Mouse (Mus musculus): Measurements from ENCODE around the gene Hist1h1c. TPM values are rescaled to one million over a fixed set of nuclear protein-coding genes. Genes with fewer than 3 reads are reported as not detected.
A peak's percentile ranks its signal among the peaks of the same experiment; 100 is the strongest.

The Hist1h1c gene
- polyA plus RNA-seq, 1 experiment = 25.5 TPM

DNA sequence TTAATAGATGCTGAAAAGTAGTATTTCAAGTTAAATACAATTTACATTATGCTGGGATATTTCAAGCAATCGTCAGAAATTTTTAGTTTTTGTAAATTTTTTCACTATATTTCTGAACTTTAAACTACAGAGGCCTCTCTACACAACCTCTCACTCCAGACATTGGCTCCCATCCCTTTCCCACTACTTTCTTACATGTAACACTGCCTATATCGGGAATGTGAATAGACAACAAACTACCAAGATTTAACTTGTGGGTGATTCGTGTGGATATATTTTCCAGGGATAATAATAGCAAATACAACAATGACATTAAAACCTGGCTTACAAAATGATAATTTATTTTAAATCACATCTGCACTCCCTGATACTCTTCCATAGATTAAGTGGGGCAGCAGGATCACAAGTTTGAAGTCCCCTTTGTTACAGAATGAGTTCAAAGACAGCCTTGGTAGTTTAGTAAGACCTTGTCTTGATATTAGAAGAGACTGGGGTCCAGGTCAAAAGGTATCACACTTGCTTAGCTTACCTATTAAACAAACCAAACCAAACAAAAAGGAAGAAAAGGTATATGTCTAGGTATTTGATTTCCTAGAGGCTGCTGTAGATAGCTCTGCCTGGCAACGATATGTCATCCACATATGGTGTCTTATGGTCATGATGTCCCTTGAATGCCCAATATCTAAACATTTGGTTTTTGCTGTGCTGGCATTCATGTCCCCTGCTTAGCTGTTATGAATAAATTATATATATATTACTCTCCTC, 14.9 kb downstream of the Hist1h1c start:
- Histone ChIP-seq H3K27ac (ENCODE audit: insufficient read depth, low read length) (no peak overlapping the region), H3K27me3 (ENCODE audit: control insufficient read depth, insufficient read depth, low read length) (no peaks in the 10 kb centered on the region), H3K36me3 (ENCODE audit: control insufficient read depth, insufficient read depth, low read length) (no peaks in the 10 kb centered on the region), H3K4me3 (ENCODE audit: extremely low read depth, insufficient read depth, insufficient read length) (no peak overlapping the region), H3K4me1 (ENCODE audit: control insufficient read depth, insufficient read depth, insufficient read length) (peaks cover 2% of the 10 kb centered on the region; the same call in 1 of the 2 replicates)
- 71% methylated on average over 4 of the region's 4 CpGs for WGBS
- DNase-seq (ENCODE audit: low read depth in 1 of 2, low spot score in 2 of 2) = no peak
- TF ChIP-seq POLR2A (IDR thresholded peaks at IDR 0.05; ENCODE audit: low read depth, low read length) (no peak), CTCF (IDR thresholded peaks at IDR 0.05; ENCODE audit: extremely low read depth, insufficient read depth, insufficient read length, insufficient replicate concordance) (no peak)

DNA sequence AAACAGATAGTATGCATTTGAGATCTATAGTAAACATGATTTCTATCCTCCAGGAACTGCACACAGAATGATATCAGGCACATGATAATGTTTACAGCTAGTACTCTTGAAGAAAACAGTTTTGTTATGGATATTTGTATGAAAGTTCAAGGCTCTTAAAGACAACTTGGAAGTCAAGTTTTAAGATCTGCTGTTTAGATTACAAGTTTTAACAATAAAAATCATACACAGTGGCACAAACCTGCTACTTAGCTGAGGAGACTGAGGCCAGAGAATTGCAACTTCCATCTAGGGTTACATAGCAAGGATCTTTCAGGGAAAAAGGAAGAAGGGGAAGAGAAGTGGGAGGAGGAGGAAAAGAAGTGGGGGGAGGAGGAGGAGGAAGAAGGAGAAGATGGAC, 16.4 kb downstream of the Hist1h1c start:
- Histone ChIP-seq H3K4me1 (ENCODE audit: control insufficient read depth, insufficient read depth, insufficient read length) (peaks cover 2% of the 10 kb centered on the region; the same call in 1 of the 2 replicates), H3K27me3 (ENCODE audit: control insufficient read depth, insufficient read depth, low read length) (no peaks in the 10 kb centered on the region), H3K36me3 (ENCODE audit: control insufficient read depth, insufficient read depth, low read length) (no peaks in the 10 kb centered on the region), H3K27ac (ENCODE audit: insufficient read depth, low read length) (no peak overlapping the region), H3K4me3 (ENCODE audit: extremely low read depth, insufficient read depth, insufficient read length) (no peak overlapping the region)
- no peak for DNase-seq (ENCODE audit: low read depth in 1 of 2, low spot score in 2 of 2)
- no peak for TF ChIP-seq CTCF (IDR thresholded peaks at IDR 0.05; ENCODE audit: extremely low read depth, insufficient read depth, insufficient read length, insufficient replicate concordance)
- TF ChIP-seq POLR2A (IDR thresholded peaks at IDR 0.05; ENCODE audit: low read depth, low read length) = no peak

DNA sequence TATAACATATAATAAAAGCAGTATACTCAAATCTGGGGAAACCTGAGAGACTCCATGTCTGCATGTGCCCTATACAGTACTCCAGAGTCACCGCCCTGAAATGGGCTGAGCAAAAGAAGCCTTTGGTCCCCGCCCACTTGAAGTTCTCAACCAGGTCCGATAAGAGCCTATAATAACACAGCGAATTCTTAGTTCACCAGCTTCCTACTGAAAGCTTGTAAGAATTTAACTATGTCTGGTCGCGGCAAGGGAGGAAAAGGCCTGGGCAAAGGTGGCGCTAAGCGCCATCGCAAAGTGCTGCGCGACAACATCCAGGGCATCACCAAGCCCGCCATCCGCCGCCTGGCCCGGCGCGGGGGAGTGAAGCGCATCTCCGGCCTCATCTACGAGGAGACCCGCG, 18.2 kb downstream of the Hist1h1c start, which contains the start of gene Hist1h4b:
Hist1h4b (plus strand) TSS at position 224 of the 400 bp plus-strand sequence.
- Histone ChIP-seq H3K27me3 (ENCODE audit: control insufficient read depth, insufficient read depth, low read length) (no peaks in the 10 kb centered on the region), H3K27ac (ENCODE audit: insufficient read depth, low read length) (peak within 1 kb of the TSS; percentile 88), H3K4me1 (ENCODE audit: control insufficient read depth, insufficient read depth, insufficient read length) (peaks cover 2% of the 10 kb centered on the region; the same call in 1 of the 2 replicates), H3K36me3 (ENCODE audit: control insufficient read depth, insufficient read depth, low read length) (no peaks in the 10 kb centered on the region), H3K4me3 (ENCODE audit: extremely low read depth, insufficient read depth, insufficient read length) (peak within 1 kb of the TSS; percentile 53)
- under 1% methylated on average over 19 of the region's 22 CpGs for WGBS
- TF ChIP-seq POLR2A (IDR thresholded peaks at IDR 0.05; ENCODE audit: low read depth, low read length) (peak; percentile 89), CTCF (IDR thresholded peaks at IDR 0.05; ENCODE audit: extremely low read depth, insufficient read depth, insufficient read length, insufficient replicate concordance) (no peak)
- peak; percentile 86 to 89 for DNase-seq (ENCODE audit: low read depth in 1 of 2, low spot score in 2 of 2)

DNA sequence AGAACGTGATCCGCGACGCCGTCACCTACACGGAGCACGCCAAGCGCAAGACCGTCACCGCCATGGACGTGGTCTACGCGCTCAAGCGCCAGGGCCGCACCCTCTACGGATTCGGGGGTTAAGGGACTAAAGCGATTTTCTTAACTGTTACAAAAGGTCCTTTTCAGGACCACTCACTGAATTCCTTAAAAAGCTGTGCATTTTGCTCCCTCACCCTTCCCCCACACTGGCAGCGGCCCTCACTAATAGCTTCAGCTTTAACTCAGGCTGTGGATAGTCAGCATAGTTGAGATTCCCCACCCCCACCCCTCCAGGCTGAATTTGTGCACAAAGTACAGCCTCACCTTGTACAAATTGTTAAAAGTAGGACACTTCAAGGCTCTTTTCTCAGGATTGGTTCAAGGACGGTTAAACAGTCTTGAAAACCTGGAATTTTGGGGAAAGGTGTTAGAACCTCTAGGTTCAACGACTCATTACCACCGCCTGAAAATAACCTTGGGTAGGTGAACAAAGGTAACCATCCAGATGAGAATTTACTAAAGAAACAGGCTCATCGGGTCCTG, 18.7 kb downstream of the Hist1h1c start:
- DNase-seq (ENCODE audit: low read depth in 1 of 2, low spot score in 2 of 2) = no peak
- peak overlapping the region; percentile 88 for H3K27ac ChIP-seq (ENCODE audit: insufficient read depth, low read length)
- no peaks in the 10 kb centered on the region for H3K27me3 ChIP-seq (ENCODE audit: control insufficient read depth, insufficient read depth, low read length)
- no peaks in the 10 kb centered on the region for H3K36me3 ChIP-seq (ENCODE audit: control insufficient read depth, insufficient read depth, low read length)
- H3K4me1 ChIP-seq (ENCODE audit: control insufficient read depth, insufficient read depth, insufficient read length) = peaks cover 2% of the 10 kb centered on the region; the same call in 1 of the 2 replicates
- WGBS = 1% methylated on average over 18 of the region's 23 CpGs
- TF ChIP-seq POLR2A (IDR thresholded peaks at IDR 0.05; ENCODE audit: low read depth, low read length) (no peak), CTCF (IDR thresholded peaks at IDR 0.05; ENCODE audit: extremely low read depth, insufficient read depth, insufficient read length, insufficient replicate concordance) (no peak)
- peak overlapping the region; percentile 53 for H3K4me3 ChIP-seq (ENCODE audit: extremely low read depth, insufficient read depth, insufficient read length)

DNA sequence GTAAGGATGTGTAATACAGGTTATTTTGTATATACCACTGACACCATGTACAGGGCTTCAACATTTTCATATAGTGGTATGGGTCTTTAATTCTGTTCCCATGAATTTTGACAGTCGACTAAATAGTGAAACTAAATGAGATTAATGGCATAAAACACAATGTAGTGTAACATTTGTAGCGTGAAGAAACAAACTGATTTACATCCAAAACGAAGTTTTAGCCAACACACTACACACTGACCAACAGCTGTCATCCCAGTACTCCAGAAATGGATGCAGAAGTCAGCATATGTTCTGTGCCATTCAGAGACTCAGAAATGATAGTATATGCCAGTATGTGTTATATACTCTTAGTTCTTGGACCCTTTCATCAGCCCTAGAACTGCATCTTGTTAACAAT, 19.3 kb downstream of the Hist1h1c start:
- H3K4me3 ChIP-seq (ENCODE audit: extremely low read depth, insufficient read depth, insufficient read length) = no peak overlapping the region
- 39% methylated on average over 3 of the region's 3 CpGs for WGBS
- H3K4me1 ChIP-seq (ENCODE audit: control insufficient read depth, insufficient read depth, insufficient read length) = peaks cover 2% of the 10 kb centered on the region; the same call in 1 of the 2 replicates
- no peaks in the 10 kb centered on the region for H3K27me3 ChIP-seq (ENCODE audit: control insufficient read depth, insufficient read depth, low read length)
- H3K27ac ChIP-seq (ENCODE audit: insufficient read depth, low read length) = no peak overlapping the region
- DNase-seq (ENCODE audit: low read depth in 1 of 2, low spot score in 2 of 2) = no peak
- no peak for TF ChIP-seq CTCF (IDR thresholded peaks at IDR 0.05; ENCODE audit: extremely low read depth, insufficient read depth, insufficient read length, insufficient replicate concordance)
- TF ChIP-seq POLR2A (IDR thresholded peaks at IDR 0.05; ENCODE audit: low read depth, low read length) = no peak
- H3K36me3 ChIP-seq (ENCODE audit: control insufficient read depth, insufficient read depth, low read length) = no peaks in the 10 kb centered on the region

DNA sequence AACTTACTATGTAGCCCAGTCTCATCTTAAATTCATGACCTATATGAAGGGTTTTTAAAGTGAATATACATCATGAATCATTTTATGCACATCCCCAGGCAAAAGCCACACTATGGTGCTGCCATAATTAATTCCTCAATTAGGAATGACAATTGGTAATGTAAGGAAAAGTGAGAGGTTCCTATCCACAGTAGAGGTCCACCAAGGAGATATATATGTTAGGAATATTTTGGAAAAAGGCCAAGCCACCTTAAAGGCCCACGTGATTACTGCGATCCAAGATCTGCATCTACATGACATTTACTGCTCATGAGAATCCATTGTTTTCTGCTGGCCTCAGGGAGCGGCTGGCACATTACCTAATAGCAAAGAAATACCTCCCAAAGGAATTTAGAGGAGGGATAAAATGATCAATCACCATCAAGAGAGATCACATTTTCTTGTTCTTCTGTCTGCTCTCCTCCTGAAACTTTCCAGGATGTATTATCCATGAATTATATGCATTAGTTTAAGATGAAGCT, 20.7 kb downstream of the Hist1h1c start:
- Histone ChIP-seq H3K36me3 (ENCODE audit: control insufficient read depth, insufficient read depth, low read length) (no peaks in the 10 kb centered on the region), H3K27ac (ENCODE audit: insufficient read depth, low read length) (no peak overlapping the region), H3K4me1 (ENCODE audit: control insufficient read depth, insufficient read depth, insufficient read length) (peaks cover 2% of the 10 kb centered on the region; the same call in 1 of the 2 replicates), H3K27me3 (ENCODE audit: control insufficient read depth, insufficient read depth, low read length) (no peaks in the 10 kb centered on the region), H3K4me3 (ENCODE audit: extremely low read depth, insufficient read depth, insufficient read length) (no peak overlapping the region)
- DNase-seq (ENCODE audit: low read depth in 1 of 2, low spot score in 2 of 2) = no peak
- TF ChIP-seq POLR2A (IDR thresholded peaks at IDR 0.05; ENCODE audit: low read depth, low read length) (no peak), CTCF (IDR thresholded peaks at IDR 0.05; ENCODE audit: extremely low read depth, insufficient read depth, insufficient read length, insufficient replicate concordance) (no peak)
- WGBS = 94% methylated on average over 3 of the region's 3 CpGs
